Mouse (Mus musculus): ENCODE data around the gene Zfpm1. TPM values are rescaled to one million over a fixed set of nuclear protein-coding genes. Genes with fewer than 3 reads are reported as not detected.

Zfpm1 gene
- total and polyA plus RNA-seq, 2 experiments = 7.9 to 67.5 TPM

DNA sequence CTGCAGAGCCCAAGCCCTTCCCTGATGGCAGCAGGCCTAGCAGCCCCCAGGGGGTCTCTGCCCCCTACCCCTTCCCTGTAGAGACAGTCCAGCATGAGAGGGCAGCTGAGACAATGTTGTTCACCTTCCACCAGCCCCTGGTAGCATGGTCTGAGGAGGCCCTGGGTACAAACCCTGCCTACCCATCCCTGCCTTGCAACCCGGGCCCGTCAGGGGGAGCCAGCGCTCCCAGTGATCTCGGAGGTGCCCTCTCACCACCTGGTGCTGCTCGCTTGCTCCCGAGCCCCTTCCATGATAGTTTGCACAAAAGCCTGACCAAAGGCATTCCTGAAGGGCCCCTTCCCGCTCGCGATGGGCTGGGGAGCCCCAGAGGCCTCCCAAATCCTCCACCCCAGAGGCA is 21.2 kb upstream of the Zfpm1 start:
- Histone ChIP-seq H3K4me1 (ENCODE audit: control insufficient read depth, insufficient read depth, low read length) (no peaks in the 10 kb centered on the region), H3K27ac (replicated peaks; ENCODE audit: insufficient read depth, low read depth, low read length) (no peak overlapping the region), H3K9ac (ENCODE audit: low read depth, low read length) (no peak overlapping the region), H3K79me2 (ENCODE audit: control insufficient read depth, insufficient read depth, low read length) (no peaks in the 10 kb centered on the region), H3K4me3 (ENCODE audit: insufficient read depth, low read depth, low read length) (no peak overlapping the region), H3K36me3 (ENCODE audit: control insufficient read depth, insufficient read depth, low read length) (no peaks in the 10 kb centered on the region), H3K27me3 (ENCODE audit: control insufficient read depth, insufficient read depth, low read length) (no peaks in the 10 kb centered on the region)
- whole genome bisulfite sequencing = 84% methylated on average over 9 of the region's 9 CpGs
- no peak for TF ChIP-seq POLR2A (IDR thresholded peaks at IDR 0.05; ENCODE audit: extremely low read depth, insufficient read depth, low read length)
- TF ChIP-seq CTCF (IDR thresholded peaks at IDR 0.05; ENCODE audit: low read depth, low read length) = no peak
- DNase-seq (ENCODE audit: extremely low read depth, low read depth, low spot score) = no peak

DNA sequence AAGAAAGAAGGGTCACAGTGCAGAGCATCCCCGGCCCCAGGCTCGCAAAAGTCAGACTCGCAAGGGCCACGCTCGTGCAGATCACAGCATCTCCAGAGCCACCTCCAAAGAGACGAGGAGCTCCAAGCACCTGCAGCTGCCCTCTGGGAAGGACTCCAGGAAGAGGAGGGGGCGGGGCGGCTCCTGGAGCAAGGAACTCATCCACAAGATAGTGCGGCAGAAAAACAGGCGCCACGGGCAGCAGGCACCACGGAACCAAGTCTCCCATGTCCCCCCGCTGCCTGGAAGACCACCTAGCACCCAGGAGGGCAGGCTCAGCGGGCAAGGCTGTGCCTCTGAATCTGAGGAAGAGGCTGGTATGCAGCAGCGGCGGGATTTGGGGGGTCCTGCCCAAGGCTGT is 19.1 kb upstream of the Zfpm1 start:
- 69% methylated on average over 16 of the region's 16 CpGs for WGBS
- Histone ChIP-seq H3K9ac (ENCODE audit: low read depth, low read length) (no peak overlapping the region), H3K27me3 (ENCODE audit: control insufficient read depth, insufficient read depth, low read length) (no peaks in the 10 kb centered on the region), H3K4me1 (ENCODE audit: control insufficient read depth, insufficient read depth, low read length) (no peaks in the 10 kb centered on the region), H3K36me3 (ENCODE audit: control insufficient read depth, insufficient read depth, low read length) (no peaks in the 10 kb centered on the region), H3K4me3 (ENCODE audit: insufficient read depth, low read depth, low read length) (no peak overlapping the region), H3K27ac (replicated peaks; ENCODE audit: insufficient read depth, low read depth, low read length) (no peak overlapping the region), H3K79me2 (ENCODE audit: control insufficient read depth, insufficient read depth, low read length) (no peaks in the 10 kb centered on the region)
- no peak for DNase-seq (ENCODE audit: extremely low read depth, low read depth, low spot score)
- TF ChIP-seq CTCF (IDR thresholded peaks at IDR 0.05; ENCODE audit: low read depth, low read length) (no peak), POLR2A (IDR thresholded peaks at IDR 0.05; ENCODE audit: extremely low read depth, insufficient read depth, low read length) (no peak)

GRCm38 (mm10) chr8:122264243-122264642 is 17.7 kb upstream of the Zfpm1 start:
- H3K4me1 ChIP-seq (ENCODE audit: control insufficient read depth, insufficient read depth, low read length) = no peaks in the 10 kb centered on the region
- DNase-seq (ENCODE audit: extremely low read depth, low read depth, low spot score) = no peak
- 41% methylated on average over 9 of the region's 9 CpGs for WGBS
- H3K9ac ChIP-seq (ENCODE audit: low read depth, low read length) = no peak overlapping the region
- no peak overlapping the region for H3K27ac ChIP-seq (replicated peaks; ENCODE audit: insufficient read depth, low read depth, low read length)
- H3K36me3 ChIP-seq (ENCODE audit: control insufficient read depth, insufficient read depth, low read length) = no peaks in the 10 kb centered on the region
- no peaks in the 10 kb centered on the region for H3K27me3 ChIP-seq (ENCODE audit: control insufficient read depth, insufficient read depth, low read length)
- no peaks in the 10 kb centered on the region for H3K79me2 ChIP-seq (ENCODE audit: control insufficient read depth, insufficient read depth, low read length)
- TF ChIP-seq CTCF (IDR thresholded peaks at IDR 0.05; ENCODE audit: low read depth, low read length) (no peak), POLR2A (IDR thresholded peaks at IDR 0.05; ENCODE audit: extremely low read depth, insufficient read depth, low read length) (no peak)
- no peak overlapping the region for H3K4me3 ChIP-seq (ENCODE audit: insufficient read depth, low read depth, low read length)

- no peak for TF ChIP-seq CTCF (IDR thresholded peaks at IDR 0.05; ENCODE audit: low read depth, low read length)
- DNase-seq (ENCODE audit: extremely low read depth, low read depth, low spot score) = no peak
- Histone ChIP-seq H3K79me2 (ENCODE audit: control insufficient read depth, insufficient read depth, low read length) (no peaks in the 10 kb centered on the region), H3K27ac (replicated peaks; ENCODE audit: insufficient read depth, low read depth, low read length) (no peak overlapping the region), H3K36me3 (ENCODE audit: control insufficient read depth, insufficient read depth, low read length) (no peaks in the 10 kb centered on the region), H3K27me3 (ENCODE audit: control insufficient read depth, insufficient read depth, low read length) (no peaks in the 10 kb centered on the region), H3K9ac (ENCODE audit: low read depth, low read length) (no peak overlapping the region), H3K4me1 (ENCODE audit: control insufficient read depth, insufficient read depth, low read length) (no peaks in the 10 kb centered on the region), H3K4me3 (ENCODE audit: insufficient read depth, low read depth, low read length) (no peak overlapping the region)
- WGBS = 82% methylated on average over 8 of the region's 8 CpGs
Observed at GRCm38 (mm10) chr8:122265522-122265921, 16.4 kb upstream of the Zfpm1 start.

DNA sequence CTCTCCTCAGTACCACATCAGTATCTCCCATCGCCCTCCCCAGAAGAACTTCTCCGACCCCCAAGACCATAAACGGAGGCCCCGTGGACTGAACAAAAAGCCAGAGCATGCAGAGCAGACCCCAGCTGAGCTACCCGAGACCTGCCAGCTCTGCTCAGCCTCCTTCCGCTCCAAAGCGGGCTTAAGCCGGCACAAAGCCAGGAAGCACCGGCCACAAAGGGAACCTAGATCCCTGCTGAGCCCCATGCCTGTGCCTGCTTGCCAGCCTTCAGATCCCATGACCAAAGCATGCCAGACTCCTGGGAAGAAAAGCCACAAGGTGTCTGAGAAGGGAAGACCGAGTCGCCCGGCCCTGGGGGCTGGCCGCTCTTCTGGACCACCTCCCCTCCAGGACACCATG is 15.1 kb upstream of the Zfpm1 start:
- no peak overlapping the region for H3K27ac ChIP-seq (replicated peaks; ENCODE audit: insufficient read depth, low read depth, low read length)
- no peaks in the 10 kb centered on the region for H3K79me2 ChIP-seq (ENCODE audit: control insufficient read depth, insufficient read depth, low read length)
- 85% methylated on average over 13 of the region's 13 CpGs for WGBS
- H3K4me3 ChIP-seq (ENCODE audit: insufficient read depth, low read depth, low read length) = no peak overlapping the region
- TF ChIP-seq CTCF (IDR thresholded peaks at IDR 0.05; ENCODE audit: low read depth, low read length) (no peak), POLR2A (IDR thresholded peaks at IDR 0.05; ENCODE audit: extremely low read depth, insufficient read depth, low read length) (no peak)
- no peak overlapping the region for H3K9ac ChIP-seq (ENCODE audit: low read depth, low read length)
- H3K36me3 ChIP-seq (ENCODE audit: control insufficient read depth, insufficient read depth, low read length) = no peaks in the 10 kb centered on the region
- DNase-seq (ENCODE audit: extremely low read depth, low read depth, low spot score) = no peak
- no peaks in the 10 kb centered on the region for H3K4me1 ChIP-seq (ENCODE audit: control insufficient read depth, insufficient read depth, low read length)
- no peaks in the 10 kb centered on the region for H3K27me3 ChIP-seq (ENCODE audit: control insufficient read depth, insufficient read depth, low read length)

GRCm38 (mm10) chr8:122268861-122269260 is 13.1 kb upstream of the Zfpm1 start:
- no peak for DNase-seq (ENCODE audit: extremely low read depth, low read depth, low spot score)
- no peak overlapping the region for H3K27ac ChIP-seq (replicated peaks; ENCODE audit: insufficient read depth, low read depth, low read length)
- H3K4me3 ChIP-seq (ENCODE audit: insufficient read depth, low read depth, low read length) = no peak overlapping the region
- no peaks in the 10 kb centered on the region for H3K4me1 ChIP-seq (ENCODE audit: control insufficient read depth, insufficient read depth, low read length)
- no peaks in the 10 kb centered on the region for H3K27me3 ChIP-seq (ENCODE audit: control insufficient read depth, insufficient read depth, low read length)
- H3K36me3 ChIP-seq (ENCODE audit: control insufficient read depth, insufficient read depth, low read length) = no peaks in the 10 kb centered on the region
- H3K79me2 ChIP-seq (ENCODE audit: control insufficient read depth, insufficient read depth, low read length) = no peaks in the 10 kb centered on the region
- H3K9ac ChIP-seq (ENCODE audit: low read depth, low read length) = no peak overlapping the region
- WGBS = 69% methylated on average over 24 of the region's 24 CpGs
- no peak for TF ChIP-seq POLR2A (IDR thresholded peaks at IDR 0.05; ENCODE audit: extremely low read depth, insufficient read depth, low read length)
- no peak for TF ChIP-seq CTCF (IDR thresholded peaks at IDR 0.05; ENCODE audit: low read depth, low read length)

Data from liver, adult 2 months (tissue).